Mouse (Mus musculus): ENCODE results near the gene Radil. TPM values are rescaled to one million over a fixed set of nuclear protein-coding genes. Genes with fewer than 3 reads are reported as not detected.

Radil gene
- polyA plus RNA-seq, 1 experiment from 2014 or later = 3.5 TPM

GRCm38 (mm10) chr5:142560261-142560660, 9.4 kb upstream of the Radil start:
- H3K4me2 ChIP-seq = no peak overlapping the region
- no peaks in the 10 kb centered on the region for H3K4me1 ChIP-seq
- H3K9ac ChIP-seq = no peak overlapping the region
- no peak overlapping the region for H3K27ac ChIP-seq
- H3K4me3 ChIP-seq = no peak overlapping the region
- no peaks in the 10 kb centered on the region for H3K27me3 ChIP-seq
- no peaks in the 10 kb centered on the region for H3K9me3 ChIP-seq
- no peak for ATAC-seq (ENCODE audit: borderline replicate concordance, extremely low read depth, low FRiP score, low TSS enrichment)
- 48% methylated on average over 7 of the region's 7 CpGs for WGBS
- H3K36me3 ChIP-seq = no peaks in the 10 kb centered on the region

GRCm38 (mm10) chr5:142557397-142558067, 6.6 kb upstream of the Radil start:
- Histone ChIP-seq H3K9me3 (no peaks in the 10 kb centered on the region), H3K4me1 (no peaks in the 10 kb centered on the region), H3K4me3 (no peak overlapping the region), H3K4me2 (peak overlapping the region; percentile 22; the same call in 1 of the 2 replicates), H3K36me3 (no peaks in the 10 kb centered on the region), H3K27me3 (no peaks in the 10 kb centered on the region), H3K9ac (no peak overlapping the region), H3K27ac (no peak overlapping the region)
- WGBS = 17% methylated on average over 21 of the region's 21 CpGs
- ATAC-seq (ENCODE audit: borderline replicate concordance, extremely low read depth, low FRiP score, low TSS enrichment) = 0 out of 2 replicates have a peak, but pooled peaks have one; percentile 63

- no peaks in the 10 kb centered on the region for H3K9me3 ChIP-seq
- no peak overlapping the region for H3K9ac ChIP-seq
- WGBS = 95% methylated on average over 4 of the region's 4 CpGs
- ATAC-seq (ENCODE audit: borderline replicate concordance, extremely low read depth, low FRiP score, low TSS enrichment) = no peak
- H3K27ac ChIP-seq = no peak overlapping the region
- H3K4me1 ChIP-seq = no peaks in the 10 kb centered on the region
- H3K27me3 ChIP-seq = no peaks in the 10 kb centered on the region
- H3K4me3 ChIP-seq = no peak overlapping the region
- H3K36me3 ChIP-seq = no peaks in the 10 kb centered on the region
- H3K4me2 ChIP-seq = no peak overlapping the region
Observed at GRCm38 (mm10) chr5:142556721-142557120, 5.8 kb upstream of the Radil start.

- Histone ChIP-seq H3K9me3 (no peaks in the 10 kb centered on the region), H3K4me3 (no peak overlapping the region), H3K36me3 (no peaks in the 10 kb centered on the region), H3K4me1 (peaks cover 3% of the 10 kb centered on the region; the same call in 1 of the 2 replicates), H3K27me3 (no peaks in the 10 kb centered on the region), H3K9ac (no peak overlapping the region), H3K27ac (no peak overlapping the region), H3K4me2 (no peak overlapping the region)
- ATAC-seq (ENCODE audit: borderline replicate concordance, extremely low read depth, low FRiP score, low TSS enrichment) = no peak
- 77% methylated on average over 5 of the region's 5 CpGs for WGBS
Observed at GRCm38 (mm10) chr5:142555866-142556265, 5.0 kb upstream of the Radil start.

GRCm38 (mm10) chr5:142549961-142550705, 765 bp downstream of the Radil start:
- Histone ChIP-seq H3K4me2 (peak overlapping the region; percentile 100), H3K27me3 (peaks cover 6% of the 10 kb centered on the region; the same call in 1 of the 2 replicates), H3K27ac (no peak overlapping the region), H3K4me3 (peak overlapping the region; percentile 63), H3K9me3 (no peaks in the 10 kb centered on the region), H3K4me1 (peaks cover 27% of the 10 kb centered on the region), H3K9ac (peak overlapping the region; percentile 47), H3K36me3 (no peaks in the 10 kb centered on the region)
- peak; percentile 31 for ATAC-seq (ENCODE audit: borderline replicate concordance, extremely low read depth, low FRiP score, low TSS enrichment)
- 3% methylated on average over 31 of the region's 31 CpGs for WGBS

- Histone ChIP-seq H3K4me2 (peak overlapping the region; percentile 100; the same call in 1 of the 2 replicates), H3K4me3 (no peak overlapping the region), H3K27ac (no peak overlapping the region), H3K9me3 (no peaks in the 10 kb centered on the region), H3K9ac (no peak overlapping the region), H3K36me3 (no peaks in the 10 kb centered on the region), H3K4me1 (peaks cover 34% of the 10 kb centered on the region), H3K27me3 (peaks cover 6% of the 10 kb centered on the region; the same call in 1 of the 2 replicates)
- WGBS = 50% methylated on average over 9 of the region's 9 CpGs
- ATAC-seq (ENCODE audit: borderline replicate concordance, extremely low read depth, low FRiP score, low TSS enrichment) = no peak
Observed at GRCm38 (mm10) chr5:142549441-142549840, 1.5 kb downstream of the Radil start.

- Histone ChIP-seq H3K27me3 (peaks cover 6% of the 10 kb centered on the region; the same call in 1 of the 2 replicates), H3K9ac (no peak overlapping the region), H3K4me1 (peaks cover 34% of the 10 kb centered on the region), H3K36me3 (no peaks in the 10 kb centered on the region), H3K9me3 (no peaks in the 10 kb centered on the region), H3K4me3 (no peak overlapping the region), H3K4me2 (no peak overlapping the region), H3K27ac (no peak overlapping the region)
- 84% methylated on average over 3 of the region's 3 CpGs for WGBS
- ATAC-seq (ENCODE audit: borderline replicate concordance, extremely low read depth, low FRiP score, low TSS enrichment) = no peak
Observed at GRCm38 (mm10) chr5:142547066-142547465, 3.8 kb downstream of the Radil start.

- ATAC-seq (ENCODE audit: borderline replicate concordance, extremely low read depth, low FRiP score, low TSS enrichment) = no peak
- no peak overlapping the region for H3K27ac ChIP-seq
- peaks cover 6% of the 10 kb centered on the region; the same call in 1 of the 2 replicates for H3K27me3 ChIP-seq
- H3K9ac ChIP-seq = no peak overlapping the region
- H3K4me3 ChIP-seq = no peak overlapping the region
- no peaks in the 10 kb centered on the region for H3K9me3 ChIP-seq
- no peaks in the 10 kb centered on the region for H3K36me3 ChIP-seq
- no peak overlapping the region for H3K4me2 ChIP-seq
- H3K4me1 ChIP-seq = peaks cover 34% of the 10 kb centered on the region
- WGBS = 33% methylated on average over 5 of the region's 5 CpGs
Observed at GRCm38 (mm10) chr5:142546344-142546743, 4.6 kb downstream of the Radil start.

GRCm38 (mm10) chr5:142545014-142545795, 5.7 kb downstream of the Radil start:
- Histone ChIP-seq H3K4me1 (peaks cover 24% of the 10 kb centered on the region), H3K36me3 (no peaks in the 10 kb centered on the region), H3K27ac (peak overlapping the region; percentile 49), H3K9me3 (no peaks in the 10 kb centered on the region), H3K27me3 (no peaks in the 10 kb centered on the region; the same call in 1 of the 2 replicates), H3K4me2 (no peak overlapping the region), H3K9ac (no peak overlapping the region), H3K4me3 (no peak overlapping the region)
- ATAC-seq (ENCODE audit: borderline replicate concordance, extremely low read depth, low FRiP score, low TSS enrichment) = no peak
- WGBS = 34% methylated on average over 5 of the region's 5 CpGs

- ATAC-seq (ENCODE audit: borderline replicate concordance, extremely low read depth, low FRiP score, low TSS enrichment) = no peak
- 77% methylated on average over 3 of the region's 3 CpGs for WGBS
- no peak overlapping the region for H3K9ac ChIP-seq
- no peaks in the 10 kb centered on the region for H3K4me1 ChIP-seq
- H3K9me3 ChIP-seq = no peaks in the 10 kb centered on the region
- no peaks in the 10 kb centered on the region for H3K36me3 ChIP-seq
- no peaks in the 10 kb centered on the region for H3K27me3 ChIP-seq
- H3K4me3 ChIP-seq = no peak overlapping the region
- H3K27ac ChIP-seq = no peak overlapping the region
- H3K4me2 ChIP-seq = no peak overlapping the region
Observed at GRCm38 (mm10) chr5:142537286-142537685, 13.6 kb downstream of the Radil start.

GRCm38 (mm10) chr5:142535388-142535787, 15.5 kb downstream of the Radil start:
- no peaks in the 10 kb centered on the region for H3K9me3 ChIP-seq
- 77% methylated on average over 4 of the region's 4 CpGs for WGBS
- no peak overlapping the region for H3K4me3 ChIP-seq
- no peaks in the 10 kb centered on the region for H3K36me3 ChIP-seq
- H3K4me2 ChIP-seq = no peak overlapping the region
- ATAC-seq (ENCODE audit: borderline replicate concordance, extremely low read depth, low FRiP score, low TSS enrichment) = no peak
- H3K27me3 ChIP-seq = peaks cover 8% of the 10 kb centered on the region
- no peak overlapping the region for H3K9ac ChIP-seq
- no peaks in the 10 kb centered on the region for H3K4me1 ChIP-seq
- no peak overlapping the region for H3K27ac ChIP-seq
